Mouse (Mus musculus): ENCODE results near the gene Lamtor4.

DNA sequence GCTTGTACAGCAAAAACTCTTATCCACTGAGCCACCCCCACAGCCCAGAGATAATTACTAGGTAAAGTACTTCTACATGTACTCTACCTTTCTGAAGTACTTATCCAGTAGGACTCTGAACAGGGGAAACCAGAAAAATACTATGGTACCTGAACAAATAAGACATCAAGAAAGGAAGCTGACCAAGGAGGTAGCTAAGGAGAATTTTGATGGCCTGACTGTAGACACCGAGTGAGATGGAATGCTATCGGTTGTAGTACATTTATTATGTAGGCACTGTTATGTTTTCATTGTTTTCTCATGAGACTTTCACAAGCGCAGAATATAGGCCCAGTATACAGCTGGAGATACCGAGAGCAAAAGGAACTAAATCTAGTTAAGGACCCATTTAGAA is 2.3 kb downstream of the Lamtor4 start:
- TF ChIP-seq CTCF (IDR thresholded peaks at IDR 0.05; ENCODE audit: low read depth) (no peak), EP300 (IDR thresholded peaks at IDR 0.05; ENCODE audit: low read depth) (no peak)
